Mouse (Mus musculus): ENCODE measurements at regions not wholly inside any gene's neighbourhood (a gene's known extent, or its start where the extent isn't known, plus 50 kb on each side); places are given as distances from the start of the nearest gene placed in this dataset.

- Histone ChIP-seq H3K9ac (ENCODE audit: low read depth, poor library complexity, severe bottlenecking) (no peak overlapping the region), H3K27me3 (ENCODE audit: control insufficient read depth, insufficient read depth, low read length, poor library complexity, severe bottlenecking) (no peaks in the 10 kb centered on the region), H3K4me3 (ENCODE audit: low read depth, low read length) (no peak overlapping the region), H3K9me3 (replicated peaks; ENCODE audit: control insufficient read depth, insufficient read depth, low read length, poor library complexity, severe bottlenecking) (no peaks in the 10 kb centered on the region), H3K4me1 (ENCODE audit: control insufficient read depth, insufficient read depth, low read length) (no peaks in the 10 kb centered on the region), H3K36me3 (ENCODE audit: control insufficient read depth, insufficient read depth, low read length, poor library complexity, severe bottlenecking) (no peaks in the 10 kb centered on the region), H3K27ac (ENCODE audit: insufficient read depth, low read length) (no peak overlapping the region)
- no peak for TF ChIP-seq EP300 (IDR thresholded peaks at IDR 0.05; ENCODE audit: insufficient read depth, low read depth, low read length)
- no peak for TF ChIP-seq CTCF (IDR thresholded peaks at IDR 0.05; ENCODE audit: low read depth, low read length)
- no peak for TF ChIP-seq POLR2A (IDR thresholded peaks at IDR 0.05; ENCODE audit: insufficient read depth, low read length)
These were observed 80.1 kb upstream of the Ctnnb1 start for GRCm38 (mm10) chr9:120848962-120849361.

GRCm38 (mm10) chr9:120850092-120850491, 78.9 kb upstream of the Ctnnb1 start:
- Histone ChIP-seq H3K27me3 (ENCODE audit: control insufficient read depth, insufficient read depth, low read length, poor library complexity, severe bottlenecking) (no peaks in the 10 kb centered on the region), H3K9ac (ENCODE audit: low read depth, poor library complexity, severe bottlenecking) (no peak overlapping the region), H3K9me3 (replicated peaks; ENCODE audit: control insufficient read depth, insufficient read depth, low read length, poor library complexity, severe bottlenecking) (no peaks in the 10 kb centered on the region), H3K4me1 (ENCODE audit: control insufficient read depth, insufficient read depth, low read length) (no peaks in the 10 kb centered on the region), H3K36me3 (ENCODE audit: control insufficient read depth, insufficient read depth, low read length, poor library complexity, severe bottlenecking) (no peaks in the 10 kb centered on the region), H3K4me3 (ENCODE audit: low read depth, low read length) (no peak overlapping the region), H3K27ac (ENCODE audit: insufficient read depth, low read length) (no peak overlapping the region)
- TF ChIP-seq CTCF (IDR thresholded peaks at IDR 0.05; ENCODE audit: low read depth, low read length) (no peak), POLR2A (IDR thresholded peaks at IDR 0.05; ENCODE audit: insufficient read depth, low read length) (no peak), EP300 (IDR thresholded peaks at IDR 0.05; ENCODE audit: insufficient read depth, low read depth, low read length) (no peak)

- H3K9ac ChIP-seq (ENCODE audit: low read depth, poor library complexity, severe bottlenecking) = no peak overlapping the region
- H3K36me3 ChIP-seq (ENCODE audit: control insufficient read depth, insufficient read depth, low read length, poor library complexity, severe bottlenecking) = no peaks in the 10 kb centered on the region
- H3K9me3 ChIP-seq (replicated peaks; ENCODE audit: control insufficient read depth, insufficient read depth, low read length, poor library complexity, severe bottlenecking) = no peaks in the 10 kb centered on the region
- no peak overlapping the region for H3K4me3 ChIP-seq (ENCODE audit: low read depth, low read length)
- H3K4me1 ChIP-seq (ENCODE audit: control insufficient read depth, insufficient read depth, low read length) = no peaks in the 10 kb centered on the region
- no peak overlapping the region for H3K27ac ChIP-seq (ENCODE audit: insufficient read depth, low read length)
- no peak for TF ChIP-seq POLR2A (IDR thresholded peaks at IDR 0.05; ENCODE audit: insufficient read depth, low read length)
- TF ChIP-seq CTCF (IDR thresholded peaks at IDR 0.05; ENCODE audit: low read depth, low read length) = no peak
- no peak for TF ChIP-seq EP300 (IDR thresholded peaks at IDR 0.05; ENCODE audit: insufficient read depth, low read depth, low read length)
- no peaks in the 10 kb centered on the region for H3K27me3 ChIP-seq (ENCODE audit: control insufficient read depth, insufficient read depth, low read length, poor library complexity, severe bottlenecking)
These were observed 77.1 kb upstream of the Ctnnb1 start for GRCm38 (mm10) chr9:120851914-120852313.

GRCm38 (mm10) chr9:120852572-120852971, 76.4 kb upstream of the Ctnnb1 start:
- H3K9me3 ChIP-seq (replicated peaks; ENCODE audit: control insufficient read depth, insufficient read depth, low read length, poor library complexity, severe bottlenecking) = no peaks in the 10 kb centered on the region
- H3K4me3 ChIP-seq (ENCODE audit: low read depth, low read length) = no peak overlapping the region
- no peaks in the 10 kb centered on the region for H3K27me3 ChIP-seq (ENCODE audit: control insufficient read depth, insufficient read depth, low read length, poor library complexity, severe bottlenecking)
- H3K36me3 ChIP-seq (ENCODE audit: control insufficient read depth, insufficient read depth, low read length, poor library complexity, severe bottlenecking) = no peaks in the 10 kb centered on the region
- no peak overlapping the region for H3K9ac ChIP-seq (ENCODE audit: low read depth, poor library complexity, severe bottlenecking)
- no peaks in the 10 kb centered on the region for H3K4me1 ChIP-seq (ENCODE audit: control insufficient read depth, insufficient read depth, low read length)
- H3K27ac ChIP-seq (ENCODE audit: insufficient read depth, low read length) = no peak overlapping the region
- TF ChIP-seq POLR2A (IDR thresholded peaks at IDR 0.05; ENCODE audit: insufficient read depth, low read length) = no peak
- no peak for TF ChIP-seq EP300 (IDR thresholded peaks at IDR 0.05; ENCODE audit: insufficient read depth, low read depth, low read length)
- TF ChIP-seq CTCF (IDR thresholded peaks at IDR 0.05; ENCODE audit: low read depth, low read length) = no peak

GRCm38 (mm10) chr9:120853032-120853597, 75.9 kb upstream of the Ctnnb1 start:
- H3K36me3 ChIP-seq (ENCODE audit: control insufficient read depth, insufficient read depth, low read length, poor library complexity, severe bottlenecking) = no peaks in the 10 kb centered on the region
- no peaks in the 10 kb centered on the region for H3K4me1 ChIP-seq (ENCODE audit: control insufficient read depth, insufficient read depth, low read length)
- H3K27me3 ChIP-seq (ENCODE audit: control insufficient read depth, insufficient read depth, low read length, poor library complexity, severe bottlenecking) = no peaks in the 10 kb centered on the region
- no peak overlapping the region for H3K4me3 ChIP-seq (ENCODE audit: low read depth, low read length)
- TF ChIP-seq CTCF (IDR thresholded peaks at IDR 0.05; ENCODE audit: low read depth, low read length) (no peak), POLR2A (IDR thresholded peaks at IDR 0.05; ENCODE audit: insufficient read depth, low read length) (no peak), EP300 (IDR thresholded peaks at IDR 0.05; ENCODE audit: insufficient read depth, low read depth, low read length) (no peak)
- no peaks in the 10 kb centered on the region for H3K9me3 ChIP-seq (replicated peaks; ENCODE audit: control insufficient read depth, insufficient read depth, low read length, poor library complexity, severe bottlenecking)
- H3K9ac ChIP-seq (ENCODE audit: low read depth, poor library complexity, severe bottlenecking) = no peak overlapping the region
- H3K27ac ChIP-seq (ENCODE audit: insufficient read depth, low read length) = no peak overlapping the region

GRCm38 (mm10) chr9:120854351-120854750, 74.7 kb upstream of the Ctnnb1 start:
- H3K9ac ChIP-seq (ENCODE audit: low read depth, poor library complexity, severe bottlenecking) = no peak overlapping the region
- no peaks in the 10 kb centered on the region for H3K4me1 ChIP-seq (ENCODE audit: control insufficient read depth, insufficient read depth, low read length)
- no peak overlapping the region for H3K27ac ChIP-seq (ENCODE audit: insufficient read depth, low read length)
- TF ChIP-seq POLR2A (IDR thresholded peaks at IDR 0.05; ENCODE audit: insufficient read depth, low read length) (no peak), EP300 (IDR thresholded peaks at IDR 0.05; ENCODE audit: insufficient read depth, low read depth, low read length) (peak; percentile 77; the same call in 1 of the 2 replicates)
- H3K9me3 ChIP-seq (replicated peaks; ENCODE audit: control insufficient read depth, insufficient read depth, low read length, poor library complexity, severe bottlenecking) = no peaks in the 10 kb centered on the region
- H3K4me3 ChIP-seq (ENCODE audit: low read depth, low read length) = no peak overlapping the region
- no peaks in the 10 kb centered on the region for H3K27me3 ChIP-seq (ENCODE audit: control insufficient read depth, insufficient read depth, low read length, poor library complexity, severe bottlenecking)
- no peaks in the 10 kb centered on the region for H3K36me3 ChIP-seq (ENCODE audit: control insufficient read depth, insufficient read depth, low read length, poor library complexity, severe bottlenecking)

All from ES-Bruce4 (cell line).